Mouse (Mus musculus): ENCODE data around the gene Pick1.

Pick1 gene

GRCm38 (mm10) chr15:79270317-79271123, 41.5 kb downstream of the Pick1 start:
- DNase-seq (ENCODE audit: low spot score): peak; percentile 49

GRCm38 (mm10) chr15:79271124-79271746, 42.3 kb downstream of the Pick1 start:
- peak; percentile 48 for DNase-seq (ENCODE audit: low spot score)

GRCm38 (mm10) chr15:79273020-79273419, 44.0 kb downstream of the Pick1 start:
- DNase-seq (ENCODE audit: low spot score): no peak

GRCm38 (mm10) chr15:79277728-79278127, 48.8 kb downstream of the Pick1 start:
- DNase-seq (ENCODE audit: low spot score): no peak

GRCm38 (mm10) chr15:79280209-79280608, 51.2 kb downstream of the Pick1 start:
- peak; percentile 50 for DNase-seq (ENCODE audit: low spot score)

- DNase-seq (ENCODE audit: low spot score): peak; percentile 20
Measured at GRCm38 (mm10) chr15:79280850-79281249, 51.9 kb downstream of the Pick1 start.

GRCm38 (mm10) chr15:79281389-79281788, 52.4 kb downstream of the Pick1 start:
- peak; percentile 76 for DNase-seq (ENCODE audit: low spot score)

GRCm38 (mm10) chr15:79282434-79282833, 53.5 kb downstream of the Pick1 start:
- DNase-seq (ENCODE audit: low spot score): no peak

GRCm38 (mm10) chr15:79283371-79283770, 54.4 kb downstream of the Pick1 start:
- no peak for DNase-seq (ENCODE audit: low spot score)

GRCm38 (mm10) chr15:79285399-79285798, 56.4 kb downstream of the Pick1 start, which contains the start of gene Baiap2l2:
Gene Baiap2l2 (minus strand): TSS chr15:79285537.
- no peak for DNase-seq (ENCODE audit: low spot score)

GRCm38 (mm10) chr15:79286141-79286540, 57.2 kb downstream of the Pick1 start:
- DNase-seq (ENCODE audit: low spot score): no peak

- DNase-seq (ENCODE audit: low spot score): no peak
Measured at GRCm38 (mm10) chr15:79287091-79287490, 58.1 kb downstream of the Pick1 start.

GRCm38 (mm10) chr15:79288387-79288786, 59.4 kb downstream of the Pick1 start:
- no peak for DNase-seq (ENCODE audit: low spot score)

- DNase-seq (ENCODE audit: low spot score): no peak
Measured at GRCm38 (mm10) chr15:79289441-79289840, 60.5 kb downstream of the Pick1 start.

- no peak for DNase-seq (ENCODE audit: low spot score)
Measured at GRCm38 (mm10) chr15:79290340-79290739, 61.4 kb downstream of the Pick1 start.

- DNase-seq (ENCODE audit: low spot score): no peak
Measured at GRCm38 (mm10) chr15:79292779-79293178, 63.8 kb downstream of the Pick1 start.

- no peak for DNase-seq (ENCODE audit: low spot score)
Measured at GRCm38 (mm10) chr15:79298553-79298952, 69.6 kb downstream of the Pick1 start.

Data from c-Kit-positive CD71-positive TER-119-positive erythroid progenitor cells, embryonic 14.5 days (primary cell).